Mouse (Mus musculus) cerebellum, adult 18-20 months (tissue): ENCODE measurements around the gene Lpin1.

Source experiments
- DNase-seq, 2 experiments: peaks; one replicate each; pipeline ENCODE4 v3.0.0; 2021

The Lpin1 gene

GRCm38 (mm10) chr12:16618512-16619274 lies 7.9 kb upstream of the Lpin1 start:
- DNase-seq = peak; percentile 54 to 65

- no peak for DNase-seq
These were observed 5.0 kb upstream of the Lpin1 start for GRCm38 (mm10) chr12:16615738-16616137.

GRCm38 (mm10) chr12:16614556-16614955 lies 3.8 kb upstream of the Lpin1 start:
- DNase-seq = no peak

DNA sequence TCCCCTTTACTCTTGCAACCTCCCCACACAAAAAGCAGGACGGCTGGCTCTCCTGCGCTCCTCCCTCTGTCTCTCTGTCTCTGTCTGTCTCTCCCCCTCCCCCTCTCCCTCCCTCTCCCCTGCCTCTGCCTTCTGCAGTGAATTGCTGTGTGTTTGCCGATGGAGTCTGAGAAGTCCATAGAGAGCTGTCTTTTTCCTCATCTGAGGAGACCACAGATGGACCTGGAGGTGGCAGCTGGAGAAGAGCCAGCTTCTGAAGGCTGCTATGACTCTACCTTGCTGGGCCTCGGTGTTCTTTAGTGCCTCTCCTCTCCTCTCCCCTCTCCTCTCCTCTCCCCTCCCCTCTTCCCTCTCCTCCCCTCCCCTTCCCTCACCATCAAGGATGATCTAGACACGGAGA lies 5.1 kb downstream of the Lpin1 start:
- DNase-seq = no peak

GRCm38 (mm10) chr12:16602271-16602670 lies 8.5 kb downstream of the Lpin1 start:
- DNase-seq = no peak

DNA sequence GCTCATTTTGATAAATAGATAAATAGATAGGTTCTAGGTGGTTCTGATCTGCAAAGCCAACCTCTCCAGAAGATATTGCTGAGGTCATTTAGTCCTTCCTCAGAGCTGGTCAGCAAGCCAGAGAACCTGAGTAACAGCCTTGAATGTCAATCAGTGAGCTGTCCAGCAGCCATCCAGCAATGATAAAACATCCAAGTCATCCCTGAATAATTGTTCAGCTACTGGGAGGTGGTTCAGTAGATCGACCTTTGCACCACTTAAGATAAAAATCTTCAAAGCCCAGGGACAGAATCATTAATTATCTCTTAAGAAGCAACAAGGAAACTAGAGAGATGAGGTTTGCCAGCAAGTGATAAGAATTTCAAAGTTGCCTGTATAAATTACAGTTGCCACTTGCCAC lies 10.4 kb downstream of the Lpin1 start:
- no peak for DNase-seq

DNA sequence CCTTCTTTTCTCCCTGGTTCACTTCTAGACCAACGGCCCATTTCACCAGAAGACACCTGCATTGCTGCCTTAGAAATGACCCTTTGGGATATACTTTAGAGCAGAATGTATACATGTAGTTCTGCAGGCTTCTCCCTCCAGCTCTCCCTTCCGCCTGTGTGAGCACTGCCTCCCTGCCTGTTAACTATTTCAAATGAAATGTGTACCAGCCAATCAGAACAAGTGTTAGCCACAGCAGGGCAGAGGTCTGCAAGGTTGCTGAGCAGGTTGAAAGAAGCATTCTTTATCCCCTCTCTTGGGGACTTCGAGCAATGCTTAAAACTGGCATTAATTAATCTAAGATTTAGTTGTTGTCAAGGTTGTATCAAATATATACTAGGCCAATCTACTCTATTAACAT lies 11.4 kb downstream of the Lpin1 start:
- DNase-seq = no peak

- DNase-seq = no peak
These were observed 17.0 kb downstream of the Lpin1 start for GRCm38 (mm10) chr12:16593761-16594160.

GRCm38 (mm10) chr12:16593014-16593413 lies 17.8 kb downstream of the Lpin1 start:
- DNase-seq = no peak

GRCm38 (mm10) chr12:16592451-16592850 lies 18.3 kb downstream of the Lpin1 start:
- no peak for DNase-seq

GRCm38 (mm10) chr12:16591453-16592200 lies 19.1 kb downstream of the Lpin1 start:
- peak; percentile 86 to 88 for DNase-seq

DNA sequence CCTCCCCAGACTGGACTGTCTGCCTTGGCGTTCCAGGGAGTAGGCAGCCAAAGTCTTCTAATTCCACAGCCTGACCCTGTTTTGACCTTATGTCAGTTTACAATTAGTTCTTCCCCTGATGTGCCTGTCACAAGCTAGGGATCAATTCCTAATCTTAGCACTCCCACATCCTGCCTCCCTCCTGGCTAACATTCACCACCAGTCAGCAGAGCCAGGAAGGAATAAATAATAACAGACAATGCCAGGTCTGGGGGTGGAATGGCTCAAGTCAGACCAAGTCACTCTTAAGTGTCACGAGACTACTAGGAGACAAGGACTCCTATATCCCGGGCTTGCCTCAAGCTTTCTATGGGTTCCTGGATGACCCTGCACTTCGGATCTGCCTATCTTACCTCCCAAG lies 20.8 kb downstream of the Lpin1 start:
- DNase-seq = no peak

- peak; percentile 92 to 95 for DNase-seq
These were observed 21.4 kb downstream of the Lpin1 start for GRCm38 (mm10) chr12:16589204-16589949.

- peak; percentile 50 to 52 for DNase-seq
These were observed 22.2 kb downstream of the Lpin1 start for GRCm38 (mm10) chr12:16588396-16589042.

- no peak for DNase-seq
These were observed 23.0 kb downstream of the Lpin1 start for GRCm38 (mm10) chr12:16587767-16588166.

DNA sequence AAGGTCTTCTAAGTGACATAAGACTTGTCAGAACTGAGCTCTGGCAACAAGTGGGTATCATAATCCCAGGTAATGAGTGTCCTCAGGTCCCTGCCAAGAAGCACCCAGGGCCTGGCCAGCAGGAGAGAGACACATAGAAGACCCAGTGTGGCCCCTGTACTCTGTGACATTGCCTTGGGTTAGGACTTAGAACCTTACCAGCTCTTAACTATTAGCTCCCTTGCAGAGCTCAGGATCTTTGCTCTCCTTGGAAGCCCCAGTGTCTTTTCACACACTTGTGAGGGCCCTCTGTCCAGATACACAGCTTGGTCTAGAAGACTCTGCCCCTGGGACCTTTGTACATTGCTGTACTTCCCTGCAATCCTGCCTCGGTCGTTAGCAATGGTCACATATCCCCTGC lies 23.7 kb downstream of the Lpin1 start:
- DNase-seq = no peak

- DNase-seq = no peak
These were observed 25.8 kb downstream of the Lpin1 start for GRCm38 (mm10) chr12:16584964-16585363.

GRCm38 (mm10) chr12:16584035-16584682 lies 26.6 kb downstream of the Lpin1 start:
- no peak for DNase-seq

GRCm38 (mm10) chr12:16583313-16583712 lies 27.5 kb downstream of the Lpin1 start:
- no peak for DNase-seq

DNA sequence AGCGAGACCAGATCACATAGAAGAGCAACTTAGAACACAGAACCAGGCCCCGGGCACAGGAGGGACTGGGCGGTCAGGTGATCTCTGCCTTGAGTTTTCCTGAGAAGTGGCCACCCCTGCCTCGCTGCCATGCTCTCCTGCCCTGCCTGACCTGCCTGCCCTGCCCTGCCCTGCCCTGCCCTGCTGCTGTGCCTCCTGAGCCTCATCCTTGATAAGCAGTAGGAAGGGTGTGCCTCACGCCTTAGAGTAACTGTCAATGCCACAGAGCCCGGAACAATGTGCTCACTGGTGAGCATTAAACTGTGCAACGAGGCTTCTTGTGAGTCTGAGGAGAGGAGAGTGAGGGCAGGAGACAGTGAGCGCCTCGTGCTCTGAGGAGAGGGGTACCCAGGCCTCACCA lies 30.5 kb downstream of the Lpin1 start:
- DNase-seq = no peak

GRCm38 (mm10) chr12:16577665-16578233 lies 33.0 kb downstream of the Lpin1 start:
- peak in 1 of 2 experiments; percentile 34 for DNase-seq

DNA sequence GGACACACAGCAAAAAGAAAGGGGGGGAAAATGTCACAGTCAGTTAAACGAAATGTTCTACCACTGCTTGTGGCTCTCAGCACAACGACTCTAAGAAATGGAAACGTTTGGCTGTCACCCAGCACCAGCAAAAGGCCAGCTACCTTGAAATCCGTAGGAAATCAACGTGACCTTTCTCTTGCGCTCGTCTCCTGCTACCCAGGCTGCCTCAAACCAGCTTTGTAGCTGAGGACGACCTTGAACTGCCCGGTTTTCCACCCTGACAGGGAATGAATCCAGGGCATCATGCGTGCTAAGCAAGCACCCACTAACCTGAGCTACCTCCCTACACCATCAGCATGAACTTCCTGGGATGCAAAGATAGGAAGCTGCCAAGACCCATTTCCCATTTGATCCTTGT lies 39.5 kb downstream of the Lpin1 start:
- DNase-seq = no peak
